8 mouse cellular contexts compared by ENCODE assay signal in the genomic region with DNA sequence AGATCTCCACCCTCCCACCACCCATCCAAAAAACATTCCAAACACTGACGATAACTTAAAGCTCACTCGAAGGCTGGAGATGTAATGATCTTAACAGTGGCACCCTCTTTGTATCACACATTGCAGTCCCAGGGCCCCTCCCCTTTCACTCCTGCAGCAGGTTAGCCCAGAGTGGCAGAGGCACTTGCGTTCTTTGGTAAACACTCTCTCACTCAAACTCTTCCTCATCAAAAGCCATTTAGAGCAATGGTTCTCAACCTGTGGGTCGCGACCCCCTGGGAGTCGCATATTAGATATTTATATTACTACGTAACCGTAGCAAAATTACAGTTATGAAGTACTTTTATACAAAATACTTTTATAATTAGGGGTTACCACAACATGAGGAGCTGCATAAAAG. TPM values are rescaled to one million over a fixed set of nuclear protein-coding genes. Genes with fewer than 3 reads are reported as not detected.
DNase-seq lines count a peak whose midpoint lies in the region; ATAC-seq lines count a peak whose summit lies in the region.

No protein-coding gene starts in this region.

- 0 out of 2 replicates have a peak overlapping the region, but pooled peaks have one; percentile 59 for H3K9ac ChIP-seq in embryonic facial prominence, embryonic 15.5 days
- H3K9ac ChIP-seq in limb, embryonic 11.5 days (ENCODE audit: low read length): no peak overlapping the region
- H3K9ac ChIP-seq in midbrain, embryonic 14.5 days (replicated peaks; ENCODE audit: low read length): peak overlapping the region; percentile 75; the same call in 1 of the 2 replicates

- peaks cover 8% of the 10 kb centered on the region for H3K4me1 ChIP-seq in embryonic facial prominence, embryonic 15.5 days
- H3K4me1 ChIP-seq in limb, embryonic 11.5 days (ENCODE audit: control insufficient read depth, insufficient read depth, low read length): no peaks in the 10 kb centered on the region
- H3K4me1 ChIP-seq in midbrain, embryonic 14.5 days (ENCODE audit: control insufficient read depth, insufficient read depth, low read length): peaks cover 11% of the 10 kb centered on the region

- no peaks in the 10 kb centered on the region for H3K27me3 ChIP-seq in embryonic facial prominence, embryonic 15.5 days
- H3K27me3 ChIP-seq in limb, embryonic 11.5 days (ENCODE audit: control insufficient read depth, insufficient read depth, low read length): no peaks in the 10 kb centered on the region
- H3K27me3 ChIP-seq in midbrain, embryonic 14.5 days (ENCODE audit: control insufficient read depth, insufficient read depth, low read length): no peaks in the 10 kb centered on the region

- H3K36me3 ChIP-seq in embryonic facial prominence, embryonic 15.5 days: no peaks in the 10 kb centered on the region
- no peaks in the 10 kb centered on the region for H3K36me3 ChIP-seq in limb, embryonic 11.5 days (ENCODE audit: control insufficient read depth, insufficient read depth, low read length)
- no peaks in the 10 kb centered on the region for H3K36me3 ChIP-seq in midbrain, embryonic 14.5 days (ENCODE audit: control insufficient read depth, insufficient read depth, low read length)

- H3K9me3 ChIP-seq in embryonic facial prominence, embryonic 15.5 days (replicated peaks): no peaks in the 10 kb centered on the region
- no peaks in the 10 kb centered on the region for H3K9me3 ChIP-seq in limb, embryonic 11.5 days (ENCODE audit: control insufficient read depth, low read length)
- no peaks in the 10 kb centered on the region for H3K9me3 ChIP-seq in midbrain, embryonic 14.5 days (ENCODE audit: control insufficient read depth, low read length)

- 44% methylated on average over 8 of the region's 8 CpGs for WGBS in embryonic facial prominence, embryonic 15.5 days
- 47% methylated on average over 8 of the region's 8 CpGs for WGBS in limb, embryonic 11.5 days
- 56% methylated on average over 8 of the region's 8 CpGs for WGBS in midbrain, embryonic 14.5 days

- H3K4me3 ChIP-seq in embryonic facial prominence, embryonic 15.5 days (replicated peaks): peak overlapping the region; percentile 93
- H3K4me3 ChIP-seq in limb, embryonic 11.5 days (ENCODE audit: low read depth, low read length): peak overlapping the region; percentile 82
- peak overlapping the region; percentile 89 for H3K4me3 ChIP-seq in midbrain, embryonic 14.5 days (replicated peaks; ENCODE audit: low read depth, low read length)

- peak overlapping the region; percentile 72 for H3K4me2 ChIP-seq in embryonic facial prominence, embryonic 15.5 days (replicated peaks)
- H3K4me2 ChIP-seq in limb, embryonic 11.5 days (ENCODE audit: low read depth, severe bottlenecking): peak overlapping the region; percentile 85
- peak overlapping the region; percentile 80 for H3K4me2 ChIP-seq in midbrain, embryonic 14.5 days (ENCODE audit: low read length)

- no peak overlapping the region for H3K27ac ChIP-seq in embryonic facial prominence, embryonic 15.5 days (replicated peaks)
- H3K27ac ChIP-seq in limb, embryonic 11.5 days (replicated peaks; ENCODE audit: low read depth, low read length): no peak overlapping the region
- H3K27ac ChIP-seq in midbrain, embryonic 14.5 days (replicated peaks; ENCODE audit: low read depth, low read length): no peak overlapping the region

- no peak for ATAC-seq in embryonic facial prominence, embryonic 15.5 days (ENCODE audit: insufficient number of reproducible peaks, low FRiP score, low TSS enrichment, low read depth)
- no peak for ATAC-seq in limb, embryonic 11.5 days (ENCODE audit: insufficient number of reproducible peaks, low FRiP score, low TSS enrichment, low read depth)
- ATAC-seq in midbrain, embryonic 14.5 days (ENCODE audit: low FRiP score, low TSS enrichment): no peak

- DNase-seq in embryo, embryonic 11 days: peak; percentile 5
- no peak for DNase-seq in embryo, embryonic 10.5 days (ENCODE audit: low spot score)
- peak; percentile 62 for DNase-seq in CD4-positive helper T cell, adult 2 months (ENCODE audit: low read depth, low spot score)
- no peak for DNase-seq in limb, embryonic 11.5 days (ENCODE audit: low spot score)
- no peak for DNase-seq in midbrain, embryonic 14.5 days
- DNase-seq in urinary bladder, postnatal 14 days (ENCODE audit: low spot score): no peak
- no peak for DNase-seq in frontal cortex, postnatal 25 days (ENCODE audit: low spot score in 2 of 2)

RNA-seq across cellular contexts. Expression of gene Mindy3, which starts 1.1 kb away (rescaled TPM):
- polyA plus RNA-seq in embryonic facial prominence, embryonic 15.5 days (2015; fragmentation: Nextera tagmentation; extraction: Ambion mirVana): 25.6 and 26.4 TPM in 2 replicates
- polyA plus RNA-seq in limb, embryonic 11.5 days (2014; fragmentation: Nextera tagmentation; extraction: Ambion mirVana): 25.5 and 37.7 TPM in 2 replicates
- 53.2 and 56.7 TPM in 2 replicates for polyA plus RNA-seq in midbrain, embryonic 14.5 days (2014; fragmentation: Nextera tagmentation; extraction: Ambion mirVana)

Comparison
In these comparisons a context has a peak if more than half of its experiments do, and no peak if none do; other contexts are left out.
1. DNase-seq: peak in embryo, embryonic 11 days (single experiment) and CD4-positive helper T cell, adult 2 months (single experiment); none in embryo, embryonic 10.5 days (single experiment), limb, embryonic 11.5 days (single experiment), midbrain, embryonic 14.5 days (single experiment), urinary bladder, postnatal 14 days (single experiment) and frontal cortex, postnatal 25 days (0 of 2).
2. Peak in every context shown above with its lines, with median percentiles within 50 percentile points of each other: H3K4me2 ChIP-seq and H3K4me3 ChIP-seq.